Mouse (Mus musculus) liver, postnatal 0 days (tissue): ENCODE data around the gene Tgm1.

ENCODE experiments used
- CTCF ChIP-seq: sonication (generic); IDR thresholded peaks from 2 replicates; pipeline ENCODE4 v1.5.1; 2016; ENCODE audit warnings: antibody characterized with exemption, low read depth
- EP300 ChIP-seq: IDR thresholded peaks from 2 replicates; pipeline ENCODE4 v1.6.1; 2016; ENCODE audit warnings: antibody characterized with exemption, low read depth, mild to moderate bottlenecking

GRCm38 (mm10) chr14:55658011-55658410 is 55.7 kb downstream of the Tgm1 start:
- no peak for TF ChIP-seq CTCF
- no peak for TF ChIP-seq EP300
